Mouse (Mus musculus): ENCODE data around the gene Fam198a. TPM values are rescaled to one million over a fixed set of nuclear protein-coding genes. Genes with fewer than 3 reads are reported as not detected.

The Fam198a gene
- polyA plus RNA-seq, 1 experiment from 2014 or later, result 0.37 TPM

- Histone ChIP-seq H3K4me3 (no peak overlapping the region), H3K36me3 (replicated peaks) (peaks cover under 1% of the 10 kb centered on the region; the same call in 1 of the 2 replicates), H3K27me3 (replicated peaks; ENCODE audit: low read depth, poor library complexity, severe bottlenecking) (no peaks in the 10 kb centered on the region), H3K4me1 (0 out of 2 replicates have a peak, but pooled peaks cover 3% of the 10 kb centered on the region), H3K27ac (replicated peaks) (no peak overlapping the region), H3K9me3 (no peaks in the 10 kb centered on the region)
- WGBS, result 85% methylated on average over 4 of the region's 4 CpGs
- no peak for DNase-seq (ENCODE audit: low spot score)
Measured at GRCm38 (mm10) chr9:121934856-121935255, 15.9 kb upstream of the Fam198a start.

GRCm38 (mm10) chr9:121936952-121937351 lies 13.8 kb upstream of the Fam198a start:
- Histone ChIP-seq H3K27me3 (replicated peaks; ENCODE audit: low read depth, poor library complexity, severe bottlenecking) (no peaks in the 10 kb centered on the region), H3K27ac (replicated peaks) (no peak overlapping the region), H3K4me1 (0 out of 2 replicates have a peak, but pooled peaks cover 3% of the 10 kb centered on the region), H3K4me3 (no peak overlapping the region), H3K36me3 (replicated peaks) (peaks cover 10% of the 10 kb centered on the region), H3K9me3 (no peaks in the 10 kb centered on the region)
- DNase-seq (ENCODE audit: low spot score), result no peak
- WGBS, result 79% methylated on average over 1 of the region's 1 CpGs

- H3K4me3 ChIP-seq, result peak overlapping the region; percentile 55
- 0 out of 2 replicates have a peak, but pooled peaks cover 3% of the 10 kb centered on the region for H3K4me1 ChIP-seq
- no peaks in the 10 kb centered on the region for H3K27me3 ChIP-seq (replicated peaks; ENCODE audit: low read depth, poor library complexity, severe bottlenecking)
- WGBS, result 64% methylated on average over 6 of the region's 6 CpGs
- H3K27ac ChIP-seq (replicated peaks), result peak overlapping the region; percentile 84
- no peaks in the 10 kb centered on the region for H3K9me3 ChIP-seq
- DNase-seq (ENCODE audit: low spot score), result peak; percentile 17
- H3K36me3 ChIP-seq (replicated peaks), result peaks cover 10% of the 10 kb centered on the region
Measured at GRCm38 (mm10) chr9:121937451-121937864, 13.3 kb upstream of the Fam198a start.

GRCm38 (mm10) chr9:121937944-121938355 lies 12.8 kb upstream of the Fam198a start:
- Histone ChIP-seq H3K9me3 (no peaks in the 10 kb centered on the region), H3K27ac (replicated peaks) (peak overlapping the region; percentile 84)

GRCm38 (mm10) chr9:121943005-121943404 lies 7.8 kb upstream of the Fam198a start:
- Histone ChIP-seq H3K27me3 (replicated peaks; ENCODE audit: low read depth, poor library complexity, severe bottlenecking) (no peaks in the 10 kb centered on the region), H3K27ac (replicated peaks) (no peak overlapping the region), H3K36me3 (replicated peaks) (peaks cover 21% of the 10 kb centered on the region), H3K9me3 (no peaks in the 10 kb centered on the region), H3K4me3 (no peak overlapping the region), H3K4me1 (no peaks in the 10 kb centered on the region)
- WGBS, result 90% methylated on average over 3 of the region's 3 CpGs
- no peak for DNase-seq (ENCODE audit: low spot score)

More at GRCm38 (mm10) chr9:121937944-121938355, 12.8 kb upstream of the Fam198a start:
- Histone ChIP-seq H3K27me3 (replicated peaks; ENCODE audit: low read depth, poor library complexity, severe bottlenecking) (no peaks in the 10 kb centered on the region), H3K4me3 (peak overlapping the region; percentile 55), H3K4me1 (0 out of 2 replicates have a peak, but pooled peaks cover 3% of the 10 kb centered on the region), H3K36me3 (replicated peaks) (peaks cover 10% of the 10 kb centered on the region)
- DNase-seq (ENCODE audit: low spot score), result peak; percentile 56
- WGBS, result 56% methylated on average over 21 of the region's 21 CpGs

- peaks cover 21% of the 10 kb centered on the region for H3K36me3 ChIP-seq (replicated peaks)
- H3K9me3 ChIP-seq, result no peaks in the 10 kb centered on the region
- WGBS, result 87% methylated on average over 3 of the region's 3 CpGs
- H3K27ac ChIP-seq (replicated peaks), result no peak overlapping the region
- H3K27me3 ChIP-seq (replicated peaks; ENCODE audit: low read depth, poor library complexity, severe bottlenecking), result no peaks in the 10 kb centered on the region
- no peak for DNase-seq (ENCODE audit: low spot score)
- no peaks in the 10 kb centered on the region for H3K4me1 ChIP-seq
- H3K4me3 ChIP-seq, result no peak overlapping the region
Measured at GRCm38 (mm10) chr9:121943628-121944027, 7.2 kb upstream of the Fam198a start.

- DNase-seq (ENCODE audit: low spot score), result peak; percentile 49
- H3K9me3 ChIP-seq, result no peaks in the 10 kb centered on the region
Measured at GRCm38 (mm10) chr9:121947784-121948183, 3.0 kb upstream of the Fam198a start.

GRCm38 (mm10) chr9:121948431-121948830 lies 2.4 kb upstream of the Fam198a start:
- 85% methylated on average over 4 of the region's 4 CpGs for WGBS
- Histone ChIP-seq H3K27ac (replicated peaks) (no peak overlapping the region), H3K9me3 (no peaks in the 10 kb centered on the region), H3K36me3 (replicated peaks) (peaks cover 8% of the 10 kb centered on the region; the same call in 1 of the 2 replicates), H3K4me3 (no peak overlapping the region), H3K4me1 (peaks cover 9% of the 10 kb centered on the region), H3K27me3 (replicated peaks; ENCODE audit: low read depth, poor library complexity, severe bottlenecking) (no peaks in the 10 kb centered on the region)
- no peak for DNase-seq (ENCODE audit: low spot score)

More at GRCm38 (mm10) chr9:121947784-121948183, 3.0 kb upstream of the Fam198a start:
- Histone ChIP-seq H3K4me3 (no peak overlapping the region), H3K36me3 (replicated peaks) (peaks cover 11% of the 10 kb centered on the region; the same call in 1 of the 2 replicates), H3K27me3 (replicated peaks; ENCODE audit: low read depth, poor library complexity, severe bottlenecking) (no peaks in the 10 kb centered on the region), H3K4me1 (peaks cover 9% of the 10 kb centered on the region), H3K27ac (replicated peaks) (no peak overlapping the region)
- WGBS, result 8% methylated on average over 4 of the region's 4 CpGs

- Histone ChIP-seq H3K4me3 (peak overlapping the region; percentile 37; the same call in 1 of the 2 replicates), H3K27ac (replicated peaks) (peak overlapping the region; percentile 61; the same call in 1 of the 2 replicates), H3K9me3 (no peaks in the 10 kb centered on the region), H3K4me1 (peaks cover 14% of the 10 kb centered on the region), H3K36me3 (replicated peaks) (no peaks in the 10 kb centered on the region), H3K27me3 (replicated peaks; ENCODE audit: low read depth, poor library complexity, severe bottlenecking) (no peaks in the 10 kb centered on the region)
- WGBS, result 45% methylated on average over 4 of the region's 4 CpGs
- no peak for DNase-seq (ENCODE audit: low spot score)
Measured at GRCm38 (mm10) chr9:121951114-121951423, 281 bp downstream of the Fam198a start.

GRCm38 (mm10) chr9:121952596-121952995 lies 1.8 kb downstream of the Fam198a start:
- no peak for DNase-seq (ENCODE audit: low spot score)
- H3K27me3 ChIP-seq (replicated peaks; ENCODE audit: low read depth, poor library complexity, severe bottlenecking), result no peaks in the 10 kb centered on the region
- no peak overlapping the region for H3K27ac ChIP-seq (replicated peaks)
- no peak overlapping the region for H3K4me3 ChIP-seq
- WGBS, result 91% methylated on average over 6 of the region's 6 CpGs
- H3K36me3 ChIP-seq (replicated peaks), result no peaks in the 10 kb centered on the region
- H3K9me3 ChIP-seq, result no peaks in the 10 kb centered on the region
- H3K4me1 ChIP-seq, result peaks cover 14% of the 10 kb centered on the region

GRCm38 (mm10) chr9:121959966-121960635 lies 9.3 kb downstream of the Fam198a start:
- WGBS, result 31% methylated on average over 7 of the region's 7 CpGs
- no peak for DNase-seq (ENCODE audit: low spot score)
- Histone ChIP-seq H3K9me3 (no peaks in the 10 kb centered on the region), H3K36me3 (replicated peaks) (no peaks in the 10 kb centered on the region), H3K27ac (replicated peaks) (peak overlapping the region; percentile 49; the same call in 1 of the 2 replicates), H3K27me3 (replicated peaks; ENCODE audit: low read depth, poor library complexity, severe bottlenecking) (no peaks in the 10 kb centered on the region), H3K4me3 (no peak overlapping the region), H3K4me1 (peaks cover 22% of the 10 kb centered on the region)

- no peak overlapping the region for H3K4me3 ChIP-seq
- no peaks in the 10 kb centered on the region for H3K36me3 ChIP-seq (replicated peaks)
- H3K9me3 ChIP-seq, result no peaks in the 10 kb centered on the region
- DNase-seq (ENCODE audit: low spot score), result no peak
- peaks cover 15% of the 10 kb centered on the region for H3K4me1 ChIP-seq
- 87% methylated on average over 7 of the region's 7 CpGs for WGBS
- H3K27ac ChIP-seq (replicated peaks), result no peak overlapping the region
- H3K27me3 ChIP-seq (replicated peaks; ENCODE audit: low read depth, poor library complexity, severe bottlenecking), result no peaks in the 10 kb centered on the region
Measured at GRCm38 (mm10) chr9:121964941-121965340, 14.2 kb downstream of the Fam198a start.

- Histone ChIP-seq H3K9me3 (no peaks in the 10 kb centered on the region), H3K27ac (replicated peaks) (no peak overlapping the region), H3K4me1 (0 out of 2 replicates have a peak, but pooled peaks cover 2% of the 10 kb centered on the region), H3K27me3 (replicated peaks; ENCODE audit: low read depth, poor library complexity, severe bottlenecking) (no peaks in the 10 kb centered on the region), H3K4me3 (no peak overlapping the region), H3K36me3 (replicated peaks) (no peaks in the 10 kb centered on the region)
- WGBS, result 83% methylated on average over 5 of the region's 5 CpGs
- no peak for DNase-seq (ENCODE audit: low spot score)
Measured at GRCm38 (mm10) chr9:121968258-121968657, 17.5 kb downstream of the Fam198a start.
